Mouse (Mus musculus) C2C12 (cell line): ENCODE data around the gene Zdhhc1.

Source experiments
- CTCF ChIP-seq: IDR thresholded peaks from one replicate; pipeline ENCODE4 v1.5.1; 2011; ENCODE audit not compliant: control insufficient read depth, insufficient read depth, insufficient read length
- FOSL1 ChIP-seq: IDR thresholded peaks from one replicate; pipeline ENCODE4 v1.8.0; 2011; ENCODE audit warnings: mild to moderate bottlenecking, low read length; ENCODE audit not compliant: poor library complexity, insufficient read depth, severe bottlenecking
- MYOD1 ChIP-seq: IDR thresholded peaks from one replicate; pipeline ENCODE4 v1.6.1; 2011; ENCODE audit warnings: low read depth; ENCODE audit not compliant: control insufficient read depth, insufficient read length
- MYOG ChIP-seq: IDR thresholded peaks from one replicate; pipeline ENCODE4 v1.6.1; 2011; ENCODE audit not compliant: control insufficient read depth, insufficient read length; ENCODE audit errors: extremely low read depth

DNA sequence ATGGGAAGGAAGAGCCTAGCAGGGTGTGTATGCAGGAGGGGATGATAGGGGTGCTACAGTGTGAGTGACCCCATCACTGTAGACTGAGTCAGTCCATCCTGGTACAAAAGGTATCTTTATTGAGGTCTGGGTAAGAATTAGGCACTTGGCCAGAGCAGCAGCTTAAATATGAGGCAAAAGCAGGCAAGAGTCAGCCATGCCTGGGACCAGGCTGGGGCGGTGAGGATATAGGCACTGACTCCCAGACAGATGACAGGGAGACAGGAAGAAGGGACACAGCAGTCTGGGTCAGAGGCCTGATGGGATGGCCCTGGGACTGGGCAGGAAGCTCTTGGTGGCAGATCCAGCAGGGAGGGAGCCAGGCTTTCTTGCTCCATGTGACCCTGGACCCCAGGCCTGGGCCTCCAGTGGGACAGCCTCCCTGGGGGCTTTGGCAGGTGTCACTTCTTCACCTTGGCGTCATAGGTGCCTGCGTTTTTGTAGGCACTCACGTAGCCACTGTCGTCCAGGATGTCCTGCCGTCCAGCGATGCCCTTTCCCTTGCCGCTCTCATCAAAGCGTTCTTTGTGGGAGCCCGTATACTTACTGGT lies 29.2 kb downstream of the Zdhhc1 start:
- TF ChIP-seq CTCF: no peak
- TF ChIP-seq MYOD1: no peak
- TF ChIP-seq FOSL1: no peak
- TF ChIP-seq MYOG: no peak
